Mouse (Mus musculus): ENCODE measurements around the gene Gli2. TPM values are rescaled to one million over a fixed set of nuclear protein-coding genes. Genes with fewer than 3 reads are reported as not detected.

The Gli2 gene
- polyA plus RNA-seq, 1 experiment from 2014 or later, result 3.4 TPM

Small RNAs within 50 kb of the gene (microRNA-seq; reads per million reads assigned to microRNA genes)
- gene Mir6346 (ENCODE audit: borderline number of aligned reads), result not detected
